Mouse (Mus musculus) left cerebral cortex, postnatal 14 days (tissue): Measurements from ENCODE around the gene Fam57b. TPM values are rescaled to one million over a fixed set of nuclear protein-coding genes. Genes with fewer than 3 reads are reported as not detected.
"Not testable (repeated sequence)": the region's sequence is repeated elsewhere in the genome, so short reads cannot be mapped to it uniquely, and the experiment has no call there.

Experiments used
- DNase-seq, 2 experiments: peaks; one replicate each; pipeline ENCODE4 v3.0.0; 2021 to 2022; ENCODE audit warnings: low spot score in 2 of 2, mixed read lengths in 1 of 2
- intact Hi-C: fragments of 180-260 bp; cut with DNase I; formaldehyde crosslinking; loops from one replicate; pipeline ENCODE4 v1.15.1; 2025
- total RNA-seq, 2 experiments: library from RNA; stranded (reverse); gene quantifications; 2 replicates each; pipeline ENCODE4 v1.2.3; 2021

Fam57b gene
- total RNA-seq, 2 experiments from 2014 or later = 117 to 118 TPM

GRCm38 (mm10) chr7:126775185-126775977, 22.1 kb upstream of the Fam57b start:
- intact Hi-C loops = loop anchor here (5.0 kb wide), 1 partner anchor 73 kb away; no protein-coding TSS in a partner anchor
- DNase-seq = no peak

GRCm38 (mm10) chr7:126775978-126776234, 21.6 kb upstream of the Fam57b start:
- intact Hi-C loops = loop anchor here (5.0 kb wide), 1 partner anchor 74 kb away; no protein-coding TSS in a partner anchor
- DNase-seq = no peak

GRCm38 (mm10) chr7:126776598-126777057, 20.8 kb upstream of the Fam57b start, which contains the start of gene Ypel3:
Gene Ypel3 (plus strand): TSS chr7:126776955.
- peak; percentile 95 for DNase-seq
- intact Hi-C loops = loop anchor here (5.0 kb wide), 1 partner anchor 74 kb away; no protein-coding TSS in a partner anchor

DNA sequence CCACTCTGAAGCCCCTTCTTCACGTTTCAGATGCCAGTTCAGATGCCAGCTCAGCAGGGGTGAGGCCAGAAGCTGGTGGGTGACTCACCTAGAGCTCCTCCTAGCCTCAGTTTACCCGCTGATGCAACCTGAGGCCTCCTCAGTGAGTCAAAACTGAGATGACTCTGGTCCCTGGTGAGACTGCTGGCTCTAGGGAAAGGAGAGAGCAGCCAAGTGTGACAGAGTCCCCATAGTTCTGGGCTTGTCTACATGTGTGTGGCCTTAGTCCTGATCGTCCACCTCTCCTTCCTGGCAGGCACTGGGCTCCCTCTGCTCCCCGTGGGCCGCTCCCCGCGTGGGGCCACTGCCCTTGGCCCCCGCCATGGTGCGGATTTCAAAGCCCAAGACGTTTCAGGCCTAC, 20.0 kb upstream of the Fam57b start:
- intact Hi-C loops = loop anchor here (5.0 kb wide), 1 partner anchor 75 kb away; no protein-coding TSS in a partner anchor
- DNase-seq = no peak

DNA sequence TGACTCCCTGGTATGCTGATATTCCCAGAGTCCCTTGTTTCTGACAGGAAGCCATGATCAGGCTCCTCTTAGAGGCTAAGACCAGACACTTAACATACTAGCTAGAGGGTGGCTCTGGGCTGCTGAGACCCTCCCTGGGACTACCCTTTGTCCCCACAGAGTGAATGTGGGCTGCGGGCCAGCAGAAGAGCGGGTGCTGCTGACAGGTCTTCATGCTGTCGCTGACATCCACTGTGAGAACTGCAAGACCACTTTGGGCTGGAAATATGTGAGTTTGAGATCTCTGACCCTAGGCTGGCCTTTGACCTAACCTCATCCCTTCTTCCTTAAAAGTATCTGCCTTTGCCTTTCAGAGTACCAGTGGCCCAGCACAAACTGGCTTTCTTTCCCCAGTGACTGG, 19.3 kb upstream of the Fam57b start:
- intact Hi-C loops = loop anchor here (5.0 kb wide), 1 partner anchor 76 kb away; no protein-coding TSS in a partner anchor
- DNase-seq = no peak

DNA sequence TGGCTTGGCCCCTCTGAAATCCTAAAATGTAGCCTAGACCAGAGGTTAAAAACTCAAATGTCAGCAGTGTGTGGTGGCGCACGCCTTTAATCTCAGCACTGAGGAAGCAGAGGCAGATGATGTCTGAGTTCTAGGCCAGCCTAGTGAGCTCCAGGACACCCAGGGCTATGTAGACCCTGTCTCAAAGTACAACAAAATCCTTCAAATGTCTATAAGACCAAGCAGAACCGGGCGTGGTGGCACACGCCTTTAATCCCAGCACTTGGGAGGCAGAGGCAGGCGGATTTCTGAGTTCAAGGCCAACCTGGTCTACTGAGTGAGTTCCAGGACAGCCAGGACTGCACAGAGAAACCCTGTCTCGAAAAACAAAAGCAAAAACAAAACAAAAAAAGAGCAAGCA, 18.4 kb upstream of the Fam57b start:
- intact Hi-C loops = loop anchor here (5.0 kb wide), 1 partner anchor 77 kb away; no protein-coding TSS in a partner anchor
- not testable (repeated sequence) for DNase-seq

GRCm38 (mm10) chr7:126779983-126780970, 17.2 kb upstream of the Fam57b start:
- DNase-seq = peak; percentile 90 to 93
- intact Hi-C loops = loop anchor here (5.0 kb wide), 1 partner anchor 78 kb away; no protein-coding TSS in a partner anchor

- intact Hi-C loops = no loop called here
- no peak for DNase-seq
These were observed 16.4 kb upstream of the Fam57b start, which contains the start of gene Tbx6 for GRCm38 (mm10) chr7:126780971-126781635. Gene Tbx6 (plus strand): TSS chr7:126781483.

- DNase-seq = no peak
- intact Hi-C loops = no loop called here
These were observed 15.7 kb upstream of the Fam57b start for GRCm38 (mm10) chr7:126781661-126782370.

DNA sequence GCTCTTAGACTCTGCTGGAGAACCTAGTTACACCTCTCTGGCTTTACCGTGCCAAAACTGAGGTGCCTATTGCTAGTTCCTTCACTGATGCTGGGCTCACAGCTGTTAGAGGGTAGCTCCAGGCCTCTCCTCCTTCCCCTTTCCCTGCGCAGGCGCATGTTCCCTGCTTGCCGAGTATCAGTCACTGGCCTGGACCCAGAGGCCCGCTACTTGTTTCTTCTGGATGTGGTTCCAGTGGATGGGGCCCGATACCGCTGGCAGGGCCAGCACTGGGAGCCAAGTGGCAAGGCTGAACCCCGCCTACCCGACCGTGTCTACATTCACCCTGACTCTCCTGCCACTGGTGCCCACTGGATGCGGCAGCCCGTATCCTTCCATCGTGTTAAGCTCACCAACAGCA, 14.8 kb upstream of the Fam57b start:
- intact Hi-C loops = no loop called here
- DNase-seq = no peak

- intact Hi-C loops = no loop called here
- DNase-seq = no peak
These were observed 13.0 kb upstream of the Fam57b start for GRCm38 (mm10) chr7:126784469-126784868.

DNA sequence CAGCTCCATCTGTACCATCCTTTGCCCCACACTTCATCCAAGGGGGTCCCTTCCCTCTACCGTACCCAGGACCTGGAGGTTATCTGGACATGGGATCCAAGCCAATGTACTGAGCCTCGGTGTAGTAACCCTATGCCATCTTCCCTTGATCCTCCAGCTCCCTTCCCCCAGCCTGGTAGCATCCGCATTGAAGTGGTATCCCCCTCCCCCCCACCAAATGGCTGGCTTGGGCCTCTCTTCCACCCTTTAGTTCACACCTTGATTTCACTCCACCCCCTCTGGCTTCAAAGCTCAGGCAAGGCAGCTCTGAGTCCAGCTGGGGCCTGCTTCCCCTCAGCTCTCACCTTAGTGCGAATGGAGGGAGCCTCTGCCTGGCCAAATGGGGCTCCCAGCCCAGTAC, 12.4 kb upstream of the Fam57b start:
- intact Hi-C loops = no loop called here
- no peak for DNase-seq

GRCm38 (mm10) chr7:126786142-126786541, 11.3 kb upstream of the Fam57b start:
- intact Hi-C loops = no loop called here
- no peak for DNase-seq

DNA sequence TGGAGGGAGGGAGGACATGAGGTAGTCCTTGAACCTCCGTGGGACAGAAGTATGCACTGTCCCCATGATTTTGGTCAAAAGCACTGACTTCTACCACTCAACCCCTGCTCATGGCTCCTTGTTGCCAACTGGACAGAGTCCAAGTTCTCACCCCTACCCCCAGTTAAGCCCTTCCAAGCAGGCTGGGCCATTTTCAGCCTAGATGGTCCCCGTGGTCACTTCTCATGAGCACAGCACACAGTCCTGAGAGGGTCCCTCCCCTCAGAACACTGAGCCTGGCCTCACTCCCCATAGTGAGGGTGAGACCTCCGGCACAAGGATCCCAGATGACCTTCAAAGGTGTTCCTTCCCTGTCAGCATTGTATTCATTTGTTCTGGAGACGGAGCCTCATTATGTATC, 8.3 kb upstream of the Fam57b start:
- intact Hi-C loops = no loop called here

GRCm38 (mm10) chr7:126791851-126792720, 5.4 kb upstream of the Fam57b start, which contains the start of gene Ppp4c:
Gene Ppp4c (minus strand): TSS chr7:126792496.
- intact Hi-C loops = no loop called here
- peak; percentile 96 to 97 for DNase-seq

More for the DNA sequence above, 8.3 kb upstream of the Fam57b start:
- DNase-seq = no peak

GRCm38 (mm10) chr7:126792721-126793443, 4.6 kb upstream of the Fam57b start:
- no peak for DNase-seq
- intact Hi-C loops = no loop called here
